Mouse (Mus musculus) ES-E14 (cell line): Measurements from ENCODE around the gene Ppp4r2. TPM values are rescaled to one million over a fixed set of nuclear protein-coding genes. Genes with fewer than 3 reads are reported as not detected.

Source experiments
- DNase-seq: peaks from one replicate; pipeline ENCODE4 v3.0.0-alpha.2; 2013; ENCODE audit warnings: low read depth, low spot score
- H3K27ac ChIP-seq: 2 replicates; pipeline ENCODE4 v1.5.1; 2012; ENCODE audit warnings: low read depth, mild to moderate bottlenecking, low read length, moderate library complexity, mixed read lengths; ENCODE audit not compliant: poor library complexity, insufficient read depth, severe bottlenecking
- H3K36me3 ChIP-seq: 2 replicates; pipeline ENCODE4 v1.6.1; 2012; ENCODE audit warnings: mild to moderate bottlenecking, low read length, moderate library complexity, mixed read lengths; ENCODE audit not compliant: control insufficient read depth, poor library complexity, insufficient read depth, severe bottlenecking
- H3K4me1 ChIP-seq, 2 experiments: fragments of 150-350 bp in 1 of 2; sonication (generic) in 1 of 2; 2 replicates each; pipeline ENCODE4 v1.6.1; 2012; ENCODE audit warnings: low read length in 2 of 2, mild to moderate bottlenecking in 1 of 2, mixed read lengths in 1 of 2; ENCODE audit not compliant: control insufficient read depth in 2 of 2, insufficient read depth in 2 of 2, poor library complexity in 1 of 2
- H3K4me3 ChIP-seq, 2 experiments: fragments of 150-350 bp in 1 of 2; sonication (generic) in 1 of 2; 2 replicates each; pipeline ENCODE4 v1.5.1; 2012; ENCODE audit warnings: low read length in 2 of 2, low read depth in 1 of 2, mild to moderate bottlenecking in 1 of 2, mixed read lengths in 1 of 2; ENCODE audit not compliant: insufficient read depth in 1 of 2, poor library complexity in 1 of 2, severe bottlenecking in 1 of 2
- H3K9ac ChIP-seq: 2 replicates; pipeline ENCODE4 v1.6.1; 2012; ENCODE audit warnings: low read depth, mild to moderate bottlenecking, low read length, mixed read lengths; ENCODE audit not compliant: poor library complexity, insufficient read depth, severe bottlenecking
- H3K9me3 ChIP-seq: fragments of 150-350 bp; sonication (generic); 2 replicates; pipeline ENCODE4 v1.6.1; 2012; ENCODE audit warnings: low read depth, mild to moderate bottlenecking, low read length; ENCODE audit not compliant: control insufficient read depth, insufficient read depth
- CHD2 ChIP-seq: IDR thresholded peaks from 2 replicates; pipeline ENCODE4 v1.6.1; 2014; ENCODE audit warnings: mild to moderate bottlenecking, low read depth, low read length, inconsistent platforms
- HCFC1 ChIP-seq: IDR thresholded peaks from 2 replicates; pipeline ENCODE4 v1.6.1; 2012; ENCODE audit warnings: low read length, inconsistent platforms, borderline replicate concordance; ENCODE audit not compliant: insufficient read depth
- MAFK ChIP-seq: IDR thresholded peaks from 2 replicates; pipeline ENCODE4 v1.6.1; 2014; ENCODE audit warnings: mild to moderate bottlenecking, low read depth, low read length, inconsistent platforms; ENCODE audit not compliant: insufficient read depth
- ZC3H11A ChIP-seq: IDR thresholded peaks from 2 replicates; pipeline ENCODE4 v1.6.1; 2012; ENCODE audit warnings: low read depth, mild to moderate bottlenecking, inconsistent platforms, low read length, borderline replicate concordance
- ZNF384 ChIP-seq: IDR thresholded peaks from 2 replicates; pipeline ENCODE4 v1.6.1; 2012; ENCODE audit warnings: low read depth, low read length, inconsistent platforms
- in situ Hi-C, 2 experiments: fragments of 600-800 bp; cut with MboI; formaldehyde crosslinking; loops; one replicate each; pipeline ENCODE4 v1.15.1; 2025; ENCODE audit warnings: low sequenced_read_pairs in 2 of 2, inconsistent platforms in 1 of 2; ENCODE audit not compliant: unreplicated experiment in 2 of 2
- total RNA-seq: library from RNA; depleted of rRNA; stranded (reverse); fragments of 300-350 nt; gene quantifications from 2 replicates; pipeline ENCODE4 v1.2.3, GENCODE M21; 2012

The Ppp4r2 gene
- total RNA-seq, 1 experiment = 66.8 TPM

DNA sequence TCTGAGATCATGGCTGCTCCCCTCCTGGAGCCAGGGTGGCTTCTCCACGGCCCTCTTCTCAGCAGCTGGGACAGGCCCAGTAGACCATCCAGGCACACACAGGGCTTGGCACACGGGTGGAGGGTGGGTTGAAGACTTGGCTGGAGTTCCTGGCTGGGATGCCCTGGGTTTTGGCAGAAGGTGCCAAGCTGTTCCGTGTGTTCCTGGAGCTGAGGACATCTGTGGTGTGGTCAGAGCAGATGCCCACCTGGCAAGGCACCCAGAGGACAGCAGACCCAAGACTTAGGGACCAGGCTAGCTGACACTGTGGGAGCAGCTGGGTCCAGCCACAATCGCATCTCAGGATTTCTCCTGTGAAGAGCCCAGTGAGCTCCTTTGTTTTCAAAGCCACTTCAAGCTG, 59.1 kb downstream of the Ppp4r2 start:
- in situ Hi-C loops = loop anchor here in 1 of 2 experiments (25.0 kb wide), 1 partner anchor 370 kb away; no protein-coding TSS in a partner anchor
- DNase-seq = no peak
- no peak overlapping the region for H3K9ac ChIP-seq
- no peaks in the 10 kb centered on the region for H3K36me3 ChIP-seq
- TF ChIP-seq ZNF384 (no peak), MAFK (no peak), HCFC1 (no peak)
- no peak overlapping the region for H3K27ac ChIP-seq
- H3K4me1 ChIP-seq = no peaks in the 10 kb centered on the region
- H3K4me3 ChIP-seq = no peak overlapping the region
- H3K9me3 ChIP-seq = no peaks in the 10 kb centered on the region

GRCm38 (mm10) chr6:100893073-100893472, 59.7 kb downstream of the Ppp4r2 start:
- H3K9ac ChIP-seq = no peak overlapping the region
- no peak overlapping the region for H3K27ac ChIP-seq
- H3K4me1 ChIP-seq = no peaks in the 10 kb centered on the region
- no peak overlapping the region for H3K4me3 ChIP-seq
- no peak for TF ChIP-seq ZC3H11A
- TF ChIP-seq MAFK = no peak
- TF ChIP-seq HCFC1 = no peak
- TF ChIP-seq ZNF384 = no peak
- TF ChIP-seq CHD2 = no peak
- H3K9me3 ChIP-seq = no peaks in the 10 kb centered on the region
- in situ Hi-C loops = loop anchor here in 1 of 2 experiments (25.0 kb wide), 1 partner anchor 369 kb away; no protein-coding TSS in a partner anchor
- no peak for DNase-seq
- H3K36me3 ChIP-seq = no peaks in the 10 kb centered on the region

- no peak overlapping the region for H3K9ac ChIP-seq
- in situ Hi-C loops = loop anchor here in 1 of 2 experiments (25.0 kb wide), 1 partner anchor 367 kb away; no protein-coding TSS in a partner anchor
- no peak overlapping the region for H3K27ac ChIP-seq
- no peak overlapping the region for H3K4me3 ChIP-seq
- TF ChIP-seq CHD2 = no peak
- no peak for TF ChIP-seq HCFC1
- TF ChIP-seq MAFK = no peak
- no peak for TF ChIP-seq ZNF384
- no peak for TF ChIP-seq ZC3H11A
- H3K4me1 ChIP-seq = no peaks in the 10 kb centered on the region
- DNase-seq = no peak
- no peaks in the 10 kb centered on the region for H3K36me3 ChIP-seq
- H3K9me3 ChIP-seq = no peaks in the 10 kb centered on the region
These were observed 61.8 kb downstream of the Ppp4r2 start for GRCm38 (mm10) chr6:100895183-100895582.

DNA sequence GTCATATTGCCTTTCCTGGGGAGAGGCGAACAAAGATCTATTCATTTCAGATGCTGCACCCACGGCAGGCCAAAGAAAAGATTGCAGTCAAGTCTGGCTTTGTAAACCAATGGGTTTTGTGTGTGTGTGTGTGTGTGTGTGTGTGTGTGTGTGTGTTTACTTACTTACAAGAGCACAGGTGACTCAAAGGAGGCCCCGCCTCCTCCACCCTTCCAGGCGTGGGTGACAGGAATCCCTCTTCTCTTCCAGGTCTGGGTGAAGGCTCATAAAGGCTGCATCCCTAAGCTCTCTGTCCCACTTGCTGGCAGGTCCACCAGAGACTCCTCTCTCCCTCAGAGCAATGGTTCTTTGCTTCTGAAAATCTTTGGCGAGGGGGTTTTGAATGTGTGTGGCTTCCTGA, 63.5 kb downstream of the Ppp4r2 start:
- Histone ChIP-seq H3K4me1 (no peaks in the 10 kb centered on the region), H3K9me3 (no peaks in the 10 kb centered on the region), H3K9ac (no peak overlapping the region), H3K4me3 (no peak overlapping the region), H3K36me3 (no peaks in the 10 kb centered on the region), H3K27ac (no peak overlapping the region)
- no peak for DNase-seq
- in situ Hi-C loops = loop anchor here in 1 of 2 experiments (25.0 kb wide), 1 partner anchor 365 kb away; no protein-coding TSS in a partner anchor
- no peak for TF ChIP-seq ZNF384
- no peak for TF ChIP-seq CHD2
- TF ChIP-seq MAFK = no peak
- no peak for TF ChIP-seq HCFC1
- TF ChIP-seq ZC3H11A = no peak

GRCm38 (mm10) chr6:100904463-100904862, 71.0 kb downstream of the Ppp4r2 start:
- no peak overlapping the region for H3K4me3 ChIP-seq
- H3K27ac ChIP-seq = no peak overlapping the region
- in situ Hi-C loops = no loop called here
- TF ChIP-seq HCFC1 (no peak), MAFK (no peak), ZNF384 (no peak), CHD2 (no peak), ZC3H11A (no peak)
- DNase-seq = no peak
- no peak overlapping the region for H3K9ac ChIP-seq
- no peaks in the 10 kb centered on the region for H3K4me1 ChIP-seq
- H3K36me3 ChIP-seq = no peaks in the 10 kb centered on the region
- H3K9me3 ChIP-seq = no peaks in the 10 kb centered on the region
